Comparison of ENCODE assay signal across 22 mouse cellular contexts in genomic region chr4:81443566-81443965, GRCm38 (mm10). TPM values are rescaled to one million over a fixed set of nuclear protein-coding genes. Genes with fewer than 3 reads are reported as not detected.
DNase-seq lines count a peak whose midpoint lies in the region; ATAC-seq lines count a peak whose summit lies in the region.
"Had no signal": no experiment of that assay in that cellular context is flagged by ENCODE, and none has a peak within 500 bp of the region (broad histone marks: within the 10 kb centered on the region; RNA-seq: fewer than 3 reads in every experiment).

No protein-coding gene starts in this region.

- ATAC-seq in kidney, embryonic 15.5 days (replicated peaks; ENCODE audit: low FRiP score), result no peak
- no peak for ATAC-seq in midbrain, embryonic 15.5 days (replicated peaks)
- no peak for ATAC-seq in midbrain, embryonic 16.5 days
- no peak for ATAC-seq in embryonic facial prominence, embryonic 13.5 days (ENCODE audit: insufficient number of reproducible peaks, insufficient read depth, low FRiP score, low TSS enrichment, low read depth)
- ATAC-seq: hindbrain, postnatal 0 days had no signal

- H3K9ac ChIP-seq in kidney, embryonic 15.5 days, result no peak overlapping the region
- H3K9ac ChIP-seq in midbrain, embryonic 15.5 days, result no peak overlapping the region
- no peak overlapping the region for H3K9ac ChIP-seq in midbrain, embryonic 16.5 days (ENCODE audit: low read depth, low read length)
- H3K9ac ChIP-seq in embryonic facial prominence, embryonic 13.5 days, result no peak overlapping the region
- H3K9ac ChIP-seq: liver, embryonic 14.5 days had no signal

- H3K9me3 ChIP-seq in kidney, embryonic 15.5 days (replicated peaks), result no peaks in the 10 kb centered on the region
- no peaks in the 10 kb centered on the region for H3K9me3 ChIP-seq in midbrain, embryonic 15.5 days
- no peaks in the 10 kb centered on the region for H3K9me3 ChIP-seq in midbrain, embryonic 16.5 days (replicated peaks; ENCODE audit: control insufficient read depth, low read length, poor library complexity, severe bottlenecking)
- H3K9me3 ChIP-seq in embryonic facial prominence, embryonic 13.5 days, result no peaks in the 10 kb centered on the region
- H3K9me3 ChIP-seq: limb, embryonic 13.5 days; lung, embryonic 15.5 days had no signal

- peak overlapping the region; percentile 78 for H3K4me2 ChIP-seq in kidney, embryonic 15.5 days
- H3K4me2 ChIP-seq in midbrain, embryonic 15.5 days, result peak overlapping the region; percentile 85; the same call in 1 of the 2 replicates
- H3K4me2 ChIP-seq in midbrain, embryonic 16.5 days (ENCODE audit: low read length), result no peak overlapping the region; the same call in 1 of the 2 replicates
- H3K4me2 ChIP-seq in embryonic facial prominence, embryonic 13.5 days, result peak overlapping the region; percentile 63

- H3K36me3 ChIP-seq in kidney, embryonic 15.5 days, result no peaks in the 10 kb centered on the region
- H3K36me3 ChIP-seq in midbrain, embryonic 15.5 days (replicated peaks), result no peaks in the 10 kb centered on the region
- no peaks in the 10 kb centered on the region for H3K36me3 ChIP-seq in midbrain, embryonic 16.5 days (ENCODE audit: control insufficient read depth, insufficient read depth, low read length)
- H3K36me3 ChIP-seq in embryonic facial prominence, embryonic 13.5 days, result no peaks in the 10 kb centered on the region
- H3K36me3 ChIP-seq: limb, embryonic 13.5 days; lung, embryonic 15.5 days had no signal

- 87% methylated on average over 5 of the region's 5 CpGs for WGBS in kidney, embryonic 15.5 days
- WGBS in midbrain, embryonic 15.5 days, result 93% methylated on average over 5 of the region's 5 CpGs
- WGBS in midbrain, embryonic 16.5 days, result 90% methylated on average over 5 of the region's 5 CpGs
- 81% methylated on average over 5 of the region's 5 CpGs for WGBS in embryonic facial prominence, embryonic 13.5 days

- DNase-seq in kidney, adult 9 months, result no peak
- DNase-seq in spleen, adult 12 weeks (ENCODE audit: low spot score), result no peak
- no peak for DNase-seq in urinary bladder, postnatal 14 days (ENCODE audit: low spot score)
- DNase-seq: adrenal gland, postnatal 14 days; cerebellum, adult 2 months; cerebellum, postnatal 25 days; embryo, embryonic 11 days; forebrain, postnatal 0 days; gastrocnemius, postnatal 25 days; heart, adult 2 months; kidney, adult 18-20 months; kidney, postnatal 25 days; layer of hippocampus, postnatal 36 days; lung, postnatal 36 days had no signal

- no peak overlapping the region for H3K4me3 ChIP-seq in kidney, embryonic 15.5 days (replicated peaks)
- no peak overlapping the region for H3K4me3 ChIP-seq in midbrain, embryonic 15.5 days
- no peak overlapping the region for H3K4me3 ChIP-seq in midbrain, embryonic 16.5 days (ENCODE audit: low read depth, low read length)
- no peak overlapping the region for H3K4me3 ChIP-seq in embryonic facial prominence, embryonic 13.5 days

- H3K4me1 ChIP-seq in kidney, embryonic 15.5 days, result peaks cover 6% of the 10 kb centered on the region
- peaks cover 13% of the 10 kb centered on the region for H3K4me1 ChIP-seq in midbrain, embryonic 15.5 days
- H3K4me1 ChIP-seq in midbrain, embryonic 16.5 days (ENCODE audit: control insufficient read depth, insufficient read depth, low read length), result peaks cover 5% of the 10 kb centered on the region
- H3K4me1 ChIP-seq in embryonic facial prominence, embryonic 13.5 days, result peaks cover 13% of the 10 kb centered on the region

- H3K27me3 ChIP-seq in kidney, embryonic 15.5 days, result no peaks in the 10 kb centered on the region
- H3K27me3 ChIP-seq in midbrain, embryonic 15.5 days (replicated peaks), result 0 out of 2 replicates have a peak, but pooled peaks cover 4% of the 10 kb centered on the region
- H3K27me3 ChIP-seq in midbrain, embryonic 16.5 days (ENCODE audit: control insufficient read depth, insufficient read depth, low read depth, low read length), result no peaks in the 10 kb centered on the region; the same call in 1 of the 2 replicates
- no peaks in the 10 kb centered on the region for H3K27me3 ChIP-seq in embryonic facial prominence, embryonic 13.5 days
- H3K27me3 ChIP-seq: limb, embryonic 13.5 days; lung, embryonic 15.5 days had no signal

- H3K27ac ChIP-seq in kidney, embryonic 15.5 days, result no peak overlapping the region
- no peak overlapping the region for H3K27ac ChIP-seq in midbrain, embryonic 15.5 days
- no peak overlapping the region for H3K27ac ChIP-seq in midbrain, embryonic 16.5 days (ENCODE audit: low read length)
- no peak overlapping the region for H3K27ac ChIP-seq in embryonic facial prominence, embryonic 13.5 days
- H3K27ac ChIP-seq: liver, embryonic 14.5 days had no signal

RNA-seq across cellular contexts. Expression of gene Mpdz, which starts 1.0 kb away (rescaled TPM):
- 30.3 and 31.2 TPM in 2 replicates for polyA plus RNA-seq in kidney, embryonic 15.5 days (2015; fragmentation: Nextera tagmentation; extraction: Ambion mirVana)
- 14.8 and 15.5 TPM in 2 replicates for polyA plus RNA-seq in midbrain, embryonic 15.5 days (2015; fragmentation: Nextera tagmentation; extraction: Ambion mirVana)
- polyA plus RNA-seq in midbrain, embryonic 16.5 days (2015; fragmentation: Nextera tagmentation; extraction: Ambion mirVana), result 12.1 and 15.8 TPM in 2 replicates
- polyA plus RNA-seq in embryonic facial prominence, embryonic 13.5 days (2015; fragmentation: Nextera tagmentation; extraction: Ambion mirVana), result 37.6 and 44.0 TPM in 2 replicates
